Mouse (Mus musculus) kidney, adult 9 months (tissue): ENCODE results near the gene Msi1.
"Not testable (repeated sequence)": the region's sequence is repeated elsewhere in the genome, so short reads cannot be mapped to it uniquely, and the experiment has no call there.

Source experiments
- DNase-seq: peaks from one replicate; pipeline ENCODE4 v3.0.0; 2022

Msi1 gene

DNA sequence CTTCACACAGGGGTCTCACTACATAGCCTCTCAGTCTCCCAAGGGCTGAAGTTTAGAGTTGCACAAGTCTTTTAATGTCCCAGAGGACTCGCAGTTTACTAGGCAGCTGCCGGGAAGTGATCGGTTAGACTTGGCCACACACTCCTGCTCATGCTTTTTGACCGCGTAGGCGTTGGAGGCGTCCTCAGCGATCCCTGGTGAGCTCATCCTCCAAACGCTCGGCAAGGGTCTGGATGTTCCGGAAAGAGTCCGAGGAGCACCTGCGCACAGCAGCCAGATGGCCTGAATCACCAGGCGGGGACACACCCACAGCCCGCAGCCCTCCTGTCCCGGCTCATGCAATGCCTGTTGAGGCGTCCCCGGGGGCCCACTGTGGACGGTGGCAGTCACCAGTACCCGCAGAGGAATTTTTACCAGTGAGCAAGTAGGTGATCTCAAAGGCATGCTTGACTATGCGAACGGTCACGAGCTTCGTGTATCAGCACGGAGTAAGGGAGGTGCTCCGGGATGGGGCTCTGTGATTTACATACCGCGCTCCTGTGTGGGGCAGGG is 62.4 kb downstream of the Msi1 start:
- DNase-seq: peak; percentile 63

DNA sequence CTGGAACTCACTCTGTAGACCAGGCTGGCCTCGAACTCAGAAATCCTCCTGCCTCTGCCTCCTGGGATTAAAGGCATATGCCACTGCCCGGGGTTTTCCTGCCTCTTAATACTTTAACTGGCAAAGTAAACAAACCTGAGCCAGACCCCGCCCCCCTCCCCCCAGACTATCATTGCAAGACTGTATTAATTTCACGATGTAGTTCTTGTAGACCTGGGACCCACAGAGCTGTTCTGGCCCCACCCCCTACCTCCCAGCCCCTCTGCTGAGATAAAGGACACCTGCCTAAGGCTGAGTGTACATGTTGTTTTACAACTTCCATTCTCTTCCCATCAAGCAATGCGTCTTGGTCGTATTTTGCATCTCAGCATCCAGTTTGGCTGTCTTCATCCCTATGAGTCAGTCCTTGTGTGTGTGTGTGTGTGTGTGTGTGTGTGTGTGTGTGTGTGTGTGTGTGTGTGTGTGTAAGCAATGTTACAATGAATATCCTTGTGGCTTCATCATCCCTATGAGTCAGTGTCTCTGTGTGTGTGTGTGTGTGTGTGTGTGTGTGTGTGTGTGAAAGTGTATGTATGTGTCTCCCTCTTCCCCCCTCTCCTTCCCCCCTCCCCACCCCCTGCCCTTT is 63.4 kb downstream of the Msi1 start:
- DNase-seq: no peak

GRCm38 (mm10) chr5:115493441-115493840 is 64.0 kb downstream of the Msi1 start:
- no peak for DNase-seq

DNA sequence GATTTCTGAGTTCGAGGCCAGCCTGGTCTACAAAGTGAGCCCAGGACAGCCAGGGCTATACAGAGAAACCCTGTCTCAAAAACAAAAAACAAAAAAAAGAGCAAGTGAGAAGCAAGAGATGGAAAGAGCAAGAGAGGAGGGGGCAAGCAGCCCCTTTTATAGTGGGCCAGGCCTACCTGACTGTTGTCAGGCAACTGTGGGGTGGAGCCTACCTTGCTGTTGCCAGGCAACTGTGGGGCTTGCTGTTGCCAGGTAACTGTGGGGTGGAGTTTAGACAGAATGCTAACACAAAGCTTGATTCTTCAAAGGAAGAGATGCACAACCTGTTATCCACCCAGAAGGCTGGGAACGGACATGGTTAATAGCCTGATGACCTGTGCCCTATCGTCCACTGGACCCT is 66.2 kb downstream of the Msi1 start:
- DNase-seq: not testable (repeated sequence)

- DNase-seq: no peak
These were observed 67.6 kb downstream of the Msi1 start for GRCm38 (mm10) chr5:115497033-115497432.

GRCm38 (mm10) chr5:115498307-115499240 is 69.2 kb downstream of the Msi1 start:
- no peak for DNase-seq

- peak; percentile 69 for DNase-seq
These were observed 71.1 kb downstream of the Msi1 start for GRCm38 (mm10) chr5:115500383-115500935.

GRCm38 (mm10) chr5:115503035-115503434 is 73.6 kb downstream of the Msi1 start:
- DNase-seq: no peak
